Mouse (Mus musculus): Measurements from ENCODE around the gene Gm9.
"Not testable (repeated sequence)": the region's sequence is repeated elsewhere in the genome, so short reads cannot be mapped to it uniquely, and the experiment has no call there.

- not testable (repeated sequence) for TF ChIP-seq POLR2A (IDR thresholded peaks at IDR 0.05; ENCODE audit: low read depth, low read length); CTCF (IDR thresholded peaks at IDR 0.05; ENCODE audit: extremely low read depth, insufficient read depth, insufficient read length, insufficient replicate concordance)
These were observed 26.4 kb downstream of the Gm9 start for GRCm38 (mm10) chrX:37184401-37184800.
